Mouse (Mus musculus) effector memory CD4-positive, alpha-beta T cell, adult 7 months (primary cell): ENCODE measurements around the gene Nfil3. TPM values are rescaled to one million over a fixed set of nuclear protein-coding genes. Genes with fewer than 3 reads are reported as not detected.

ENCODE experiments used
- polyA plus RNA-seq: library from polyadenylated mRNA; unstranded; fragments of 100-300 nt; shearing (Covaris generic); gene quantifications from one replicate; pipeline ENCODE4 v1.2.1, GENCODE M21; 2017

Nfil3 gene
- polyA plus RNA-seq: 90.9 TPM

GRCm38 (mm10) chr13:52980951-52981421 is at the start of gene Nfil3:
Gene Nfil3, minus strand, starts transcription at chr13:52981073.

GRCm38 (mm10) chr13:52929209-52930171 is 51.4 kb downstream of the Nfil3 start, which contains the start of gene Auh:
Gene Auh, minus strand, starts transcription at chr13:52929681.

Other genes with a start within 250 kb of the Nfil3 start
- gene Auh, start 51.4 kb downstream of the Nfil3 start, polyA plus RNA-seq: 48.2 TPM